Mouse (Mus musculus): ENCODE data around the gene Gm21818. TPM values are rescaled to one million over a fixed set of nuclear protein-coding genes. Genes with fewer than 3 reads are reported as not detected.

Gene Gm21818
- polyA plus RNA-seq (2012; ENCODE audit: low replicate concordance) = not detected in 2 replicates

DNA sequence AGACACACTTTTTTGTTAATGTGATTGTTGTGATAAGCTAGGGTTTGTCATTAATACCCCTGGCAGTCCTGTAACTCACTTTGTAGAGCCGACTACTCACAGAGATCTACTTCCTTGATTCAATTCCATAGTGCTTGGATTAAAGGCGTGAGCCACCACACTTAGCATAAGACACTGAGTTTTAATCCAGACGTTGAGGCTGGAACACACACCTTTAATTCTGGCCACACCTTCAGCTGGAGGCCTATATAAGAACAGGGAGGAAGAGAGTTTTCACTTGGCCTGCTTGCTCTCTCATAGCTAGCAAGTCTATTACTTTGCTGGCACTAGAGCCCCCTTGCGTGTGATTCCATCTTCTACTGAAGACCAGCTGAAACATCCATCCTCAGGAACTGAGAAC lies at the start of gene Gm21818:
Gene Gm21818, plus strand, starts transcription at position 301 of the 400 bp plus-strand sequence.

GRCm38 (mm10) chr13:120139946-120140345 lies 32.3 kb upstream of the Gm21818 start, which contains the start of gene Gm20767:
TSS of gene Gm20767 (plus strand) at chr13:120140246.

GRCm38 (mm10) chr13:120215847-120216246 lies 43.6 kb downstream of the Gm21818 start, which contains the start of gene Gm21762:
TSS of gene Gm21762 (minus strand) at chr13:120215947.

Other genes with a start within 250 kb of the Gm21818 start
- gene Gm21761, start 243.2 kb upstream of the Gm21818 start, polyA plus RNA-seq (2012; ENCODE audit: low replicate concordance) = not detected in 2 replicates
- not detected in 2 replicates for gene B020031M17Rik, start 221.6 kb upstream of the Gm21818 start, polyA plus RNA-seq (2012; ENCODE audit: low replicate concordance)
- not detected in 2 replicates for gene Gm36079, start 145.4 kb upstream of the Gm21818 start, polyA plus RNA-seq (2012; ENCODE audit: low replicate concordance)
- gene Gm21188, start 120.2 kb upstream of the Gm21818 start, polyA plus RNA-seq (2012; ENCODE audit: low replicate concordance) = 0.12 and 0.72 TPM in 2 replicates
- gene Gm20767, start 32.2 kb upstream of the Gm21818 start, polyA plus RNA-seq (2012; ENCODE audit: low replicate concordance) = not detected in 2 replicates
- gene Gm21762, start 43.5 kb downstream of the Gm21818 start, polyA plus RNA-seq (2012; ENCODE audit: low replicate concordance) = not detected in 2 replicates
- gene Gm21731, start 66.7 kb downstream of the Gm21818 start, polyA plus RNA-seq (2012; ENCODE audit: low replicate concordance) = not detected in 2 replicates
- gene AF067061, start 90.7 kb downstream of the Gm21818 start, polyA plus RNA-seq (2012; ENCODE audit: low replicate concordance) = not detected in 2 replicates
- not detected in 2 replicates for gene BC147527, start 128.0 kb downstream of the Gm21818 start, polyA plus RNA-seq (2012; ENCODE audit: low replicate concordance)
- not detected in 2 replicates for gene Tcstv3, start 144.4 kb downstream of the Gm21818 start, polyA plus RNA-seq (2012; ENCODE audit: low replicate concordance)